Mouse (Mus musculus): ENCODE measurements around the gene Tbc1d10c.
A peak's percentile ranks its signal among the peaks of the same experiment; 100 is the strongest.

Gene Tbc1d10c

DNA sequence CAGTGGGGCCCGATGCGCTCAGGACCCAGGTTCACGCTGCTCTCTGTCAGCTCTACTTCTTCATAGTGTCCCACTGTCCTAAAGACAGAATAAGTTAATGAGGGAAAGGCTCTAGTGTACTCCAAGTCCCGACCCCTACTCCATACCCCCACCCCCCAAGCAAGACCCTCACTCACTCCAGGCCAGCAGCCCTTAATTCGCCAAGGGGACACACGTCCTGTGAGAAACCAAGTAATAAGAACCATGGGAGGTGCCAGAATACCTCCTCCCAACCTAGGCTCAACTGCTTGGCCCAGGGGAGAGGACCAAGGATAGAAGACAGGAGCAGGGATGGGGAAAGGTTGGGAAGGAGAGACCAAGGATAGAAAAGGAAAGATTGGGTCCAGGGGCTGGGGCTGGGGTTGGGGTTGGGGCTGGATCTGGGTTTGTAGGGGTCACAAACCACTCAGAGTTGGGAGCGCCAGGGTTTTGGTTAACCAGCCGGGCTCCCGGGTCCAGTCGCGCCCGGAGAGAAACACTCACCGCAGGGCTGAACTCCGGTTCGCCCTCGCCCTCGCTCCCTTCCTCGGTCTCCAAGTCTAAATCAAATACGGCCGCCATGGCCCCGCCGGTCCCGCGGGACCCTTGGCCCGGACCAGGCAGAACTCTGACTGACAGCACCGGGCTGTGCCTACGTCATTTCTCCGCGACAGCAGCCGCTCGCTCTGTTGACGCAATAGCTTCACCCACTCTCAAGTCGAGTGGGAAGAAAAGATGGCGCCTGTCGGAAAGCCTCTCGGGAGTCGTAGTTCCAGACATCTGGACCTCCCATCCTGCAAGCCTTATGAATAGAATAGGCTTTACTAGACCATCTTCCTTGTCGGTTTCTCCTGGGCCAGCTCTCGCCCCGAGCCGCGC, 28.2 kb downstream of the Tbc1d10c start, which contains the start of gene Rps6kb2:
TSS of gene Rps6kb2 (minus strand) at position 709 of the 897 bp plus-strand sequence.
- peak; percentile 90 for DNase-seq (ENCODE audit: low read depth, low spot score)

DNA sequence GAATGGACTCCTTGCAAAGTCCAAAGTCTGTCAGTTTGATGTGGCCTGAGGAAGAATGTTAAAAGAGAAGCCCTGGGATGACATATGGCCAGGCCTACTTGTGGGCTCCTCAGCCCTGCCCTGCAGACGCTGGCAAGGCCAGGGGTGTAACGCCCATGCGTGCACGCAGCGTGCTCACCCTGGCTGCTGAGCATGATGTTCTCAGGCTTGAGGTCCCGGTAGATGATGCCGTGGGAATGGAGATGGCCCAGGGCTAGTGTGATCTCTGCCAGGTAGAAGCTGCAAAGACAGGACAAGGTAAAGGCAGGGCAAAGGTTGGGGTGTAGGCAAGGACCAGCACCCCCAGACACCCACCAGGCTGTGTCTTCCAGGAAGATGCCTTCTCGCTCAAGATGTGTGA, 32.0 kb downstream of the Tbc1d10c start:
- DNase-seq (ENCODE audit: low read depth, low spot score): no peak

DNA sequence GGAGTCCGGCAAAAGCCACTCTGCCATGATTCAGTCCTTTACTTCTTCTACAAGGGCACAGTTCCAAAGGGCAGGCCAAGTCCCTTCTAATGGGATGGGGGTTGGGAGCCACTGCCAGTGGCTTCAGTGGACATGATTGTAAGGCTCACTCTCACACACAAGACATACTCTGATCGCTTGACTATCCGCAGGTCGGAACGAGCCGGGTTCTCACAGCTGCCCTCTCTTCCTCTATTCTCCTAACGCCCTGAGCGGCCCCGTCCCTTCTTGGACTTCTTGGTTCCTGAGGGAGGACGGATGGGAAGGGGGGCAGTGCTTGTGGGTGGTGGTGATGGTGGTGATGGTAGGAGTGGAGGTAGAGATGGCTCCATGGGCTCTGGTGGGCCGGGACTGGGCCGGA, 34.3 kb downstream of the Tbc1d10c start:
- no peak for DNase-seq (ENCODE audit: low read depth, low spot score)

DNA sequence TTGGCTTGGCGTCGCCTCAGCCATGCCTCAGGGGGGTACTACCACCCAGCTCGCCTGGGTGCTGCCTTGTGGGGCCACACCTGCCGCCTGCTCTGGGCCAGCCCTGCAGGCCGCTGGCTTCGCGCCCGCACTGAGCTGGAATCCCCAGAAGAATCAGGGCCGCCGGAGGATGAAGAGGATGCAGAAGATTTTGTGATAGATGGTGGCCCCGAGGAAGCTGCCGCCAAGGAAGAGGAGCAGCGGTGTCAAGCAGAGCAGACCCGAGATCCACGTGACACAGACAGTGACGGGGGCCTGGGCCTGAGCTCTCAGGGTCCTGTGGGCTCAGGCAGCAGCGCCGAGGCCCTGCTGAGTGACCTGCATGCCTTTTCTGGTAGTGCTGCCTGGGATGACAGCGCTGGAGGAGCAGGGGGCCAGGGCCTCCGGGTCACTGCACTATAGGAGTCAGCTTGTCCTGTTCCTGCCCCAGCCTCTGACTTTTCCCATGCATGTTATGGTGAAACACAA, 35.0 kb downstream of the Tbc1d10c start:
- DNase-seq (ENCODE audit: low read depth, low spot score): no peak

GRCm38 (mm10) chr19:4155223-4156072, 35.6 kb downstream of the Tbc1d10c start:
- DNase-seq (ENCODE audit: low read depth, low spot score): no peak

GRCm38 (mm10) chr19:4154437-4155222, 36.5 kb downstream of the Tbc1d10c start:
- DNase-seq (ENCODE audit: low read depth, low spot score): no peak

DNA sequence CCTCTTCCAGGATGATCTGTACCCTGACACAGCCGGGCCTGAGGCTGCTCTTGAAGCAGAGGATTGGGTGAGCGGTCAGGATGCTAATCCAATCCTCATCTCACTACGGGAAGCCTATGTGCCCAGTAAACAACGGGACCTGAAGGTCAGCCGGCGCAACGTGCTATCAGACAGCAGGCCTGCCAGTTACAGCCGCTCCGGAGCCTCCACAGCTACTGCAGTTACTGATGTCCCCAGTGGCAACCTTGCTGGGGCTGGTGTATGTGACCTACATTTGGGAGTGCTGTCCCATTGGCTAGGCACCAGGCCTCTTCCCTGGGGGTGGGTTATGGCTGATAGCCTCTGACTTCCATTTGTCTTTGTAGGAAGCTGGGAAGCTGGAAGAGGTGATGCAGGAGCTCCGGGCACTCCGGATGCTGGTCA, 37.8 kb downstream of the Tbc1d10c start, which contains the start of gene Ptprcap:
TSS of gene Ptprcap (plus strand) at position 373 of the 423 bp plus-strand sequence.
- DNase-seq (ENCODE audit: low read depth, low spot score): no peak

- no peak for DNase-seq (ENCODE audit: low read depth, low spot score)
Measured at GRCm38 (mm10) chr19:4152445-4153231, 38.4 kb downstream of the Tbc1d10c start.

- DNase-seq (ENCODE audit: low read depth, low spot score): no peak
Measured at GRCm38 (mm10) chr19:4151898-4152297, 39.2 kb downstream of the Tbc1d10c start.

GRCm38 (mm10) chr19:4151488-4151860, 39.6 kb downstream of the Tbc1d10c start:
- no peak for DNase-seq (ENCODE audit: low read depth, low spot score)

DNA sequence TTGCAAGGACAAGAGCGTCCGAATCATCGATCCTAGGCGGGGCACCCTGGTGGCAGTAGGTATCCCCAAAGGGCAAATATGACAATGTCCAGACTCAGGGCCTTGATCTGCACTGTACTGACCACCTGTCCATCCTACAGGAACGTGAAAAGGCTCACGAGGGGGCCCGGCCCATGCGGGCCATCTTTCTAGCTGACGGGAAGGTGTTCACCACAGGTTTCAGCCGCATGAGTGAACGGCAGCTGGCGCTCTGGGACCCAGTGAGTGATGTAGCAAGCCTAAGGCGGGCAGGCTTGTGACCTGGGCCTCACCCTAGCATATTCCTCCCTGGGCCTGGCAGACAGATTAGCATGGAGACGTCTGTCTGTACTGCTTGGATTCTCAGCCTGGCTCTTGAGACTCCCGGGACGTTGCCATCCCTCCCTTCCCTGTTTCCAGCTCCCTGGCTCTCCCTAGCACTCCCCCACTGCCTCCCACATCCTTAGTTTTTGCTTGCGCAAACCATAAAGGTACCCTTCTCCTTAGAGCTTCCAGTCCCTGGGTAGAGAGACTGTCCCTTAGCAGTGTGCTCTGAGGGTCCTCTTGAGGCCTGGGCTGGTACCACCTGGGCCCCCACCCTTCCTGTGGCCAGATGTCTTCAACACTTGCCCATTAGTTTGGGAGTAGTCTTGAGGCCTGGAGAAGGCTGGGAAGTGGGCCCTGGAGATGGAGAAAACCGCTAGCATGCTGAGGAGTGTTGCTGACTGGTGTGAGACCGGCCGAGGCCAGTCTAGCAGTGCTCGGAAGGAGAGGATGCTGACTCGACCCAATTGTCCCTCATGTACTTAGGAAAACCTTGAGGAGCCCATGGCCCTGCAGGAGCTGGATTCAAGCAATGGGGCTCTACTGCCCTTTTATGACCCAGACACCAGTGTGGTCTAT, 40.3 kb downstream of the Tbc1d10c start:
- no peak for DNase-seq (ENCODE audit: low read depth, low spot score)

- DNase-seq (ENCODE audit: low read depth, low spot score): no peak
Measured at GRCm38 (mm10) chr19:4149764-4150461, 41.2 kb downstream of the Tbc1d10c start.

DNA sequence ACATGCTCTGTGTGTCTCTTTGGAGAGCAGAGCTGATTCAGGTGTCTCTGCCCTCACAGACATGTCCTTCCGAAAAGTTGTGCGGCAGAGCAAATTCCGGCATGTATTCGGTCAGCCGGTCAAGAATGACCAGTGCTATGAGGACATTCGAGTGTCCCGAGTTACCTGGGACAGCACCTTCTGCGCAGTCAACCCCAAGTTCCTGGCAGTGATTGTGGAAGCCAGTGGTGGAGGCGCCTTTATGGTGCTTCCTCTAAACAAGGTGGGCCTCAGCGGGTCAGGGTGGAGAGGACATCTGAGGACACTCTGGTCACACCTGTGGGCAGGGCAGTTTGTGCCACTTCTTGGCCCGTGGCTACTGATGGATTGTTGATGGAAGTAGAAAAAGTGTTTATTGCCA, 41.8 kb downstream of the Tbc1d10c start:
- DNase-seq (ENCODE audit: low read depth, low spot score): no peak

GRCm38 (mm10) chr19:4148819-4149218, 42.3 kb downstream of the Tbc1d10c start:
- no peak for DNase-seq (ENCODE audit: low read depth, low spot score)

DNA sequence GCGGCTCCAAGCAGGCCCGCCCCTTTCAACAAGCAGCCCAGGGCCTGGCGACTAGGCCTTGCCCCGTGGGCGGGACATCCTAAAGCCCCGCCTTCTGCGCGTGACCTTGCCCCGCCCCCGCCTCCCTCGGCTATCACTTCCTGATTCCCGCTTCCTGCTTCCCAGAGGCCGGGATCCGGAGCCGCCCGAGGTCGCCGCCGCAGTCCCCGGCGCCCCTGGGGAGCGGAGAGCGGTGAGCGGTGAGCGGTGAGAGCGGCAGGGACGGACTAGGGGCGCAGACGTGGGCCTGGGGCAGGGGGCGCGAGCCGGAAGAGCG, 42.6 kb downstream of the Tbc1d10c start, which contains the start of gene Coro1b:
TSS of gene Coro1b (plus strand) at position 129 of the 316 bp plus-strand sequence.
- peak; percentile 79 for DNase-seq (ENCODE audit: low read depth, low spot score)

DNA sequence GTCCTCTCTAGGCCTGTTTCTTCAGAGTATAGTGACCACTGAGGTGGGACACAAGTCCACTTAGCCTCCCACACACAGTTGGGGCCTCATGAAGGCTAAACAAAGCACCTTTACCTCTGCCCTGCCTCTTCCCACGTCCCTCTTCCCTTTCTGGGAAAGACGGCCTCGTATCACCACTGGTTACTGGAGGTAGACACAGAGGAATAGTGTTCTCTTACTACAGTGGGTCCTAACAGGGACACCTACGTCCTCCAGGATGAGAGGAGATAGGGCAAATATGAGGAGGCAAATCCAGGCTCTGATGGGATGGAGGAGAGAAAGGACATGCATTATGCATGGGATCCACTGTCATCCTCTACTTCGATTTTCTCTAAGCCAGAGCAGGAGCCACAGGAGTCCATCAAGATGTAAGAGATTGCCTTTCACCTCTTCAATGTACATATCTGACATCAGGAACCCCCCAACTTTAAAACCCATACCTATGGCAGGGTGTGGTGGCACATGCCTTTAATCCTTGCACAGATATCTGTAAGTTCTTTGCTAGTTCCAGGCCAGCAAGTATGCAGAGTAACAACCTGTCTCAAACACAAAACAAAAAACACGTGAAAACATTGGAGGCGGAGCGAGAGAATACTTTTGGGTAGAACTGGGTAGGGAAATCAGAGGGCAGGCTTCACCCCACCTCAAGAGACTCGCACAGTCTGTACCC, 43.1 kb downstream of the Tbc1d10c start:
- no peak for DNase-seq (ENCODE audit: low read depth, low spot score)

DNA sequence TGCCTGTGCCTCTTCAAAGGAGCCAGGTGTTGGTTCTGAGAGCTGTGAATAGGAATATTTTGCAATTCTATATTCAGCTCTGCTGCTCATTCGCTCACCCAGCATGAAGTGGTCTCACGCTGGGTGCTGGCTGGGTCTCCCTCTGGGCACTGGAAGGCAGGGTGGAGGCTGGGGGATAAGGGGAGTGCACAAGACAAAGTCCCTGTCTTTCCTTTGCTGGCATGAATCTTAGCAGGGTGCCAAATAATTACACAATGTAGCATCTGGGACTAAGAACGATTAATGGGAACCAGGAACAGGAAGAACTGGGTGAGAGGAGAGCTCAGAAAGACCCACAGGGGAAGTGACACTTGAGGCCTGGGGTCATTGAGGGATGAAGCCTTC, 44.1 kb downstream of the Tbc1d10c start:
- no peak for DNase-seq (ENCODE audit: low read depth, low spot score)

GRCm38 (mm10) chr19:4146366-4147021, 44.6 kb downstream of the Tbc1d10c start:
- DNase-seq (ENCODE audit: low read depth, low spot score): no peak

Measured in c-Kit-negative CD71-positive TER-119-positive erythroid progenitor cells, embryonic 14.5 days (primary cell).